Mouse (Mus musculus): ENCODE data around the gene Hsp90aa1. TPM values are rescaled to one million over a fixed set of nuclear protein-coding genes. Genes with fewer than 3 reads are reported as not detected.

Hsp90aa1 gene
- polyA plus RNA-seq, 1 experiment from 2014 or later = 1,417 TPM

GRCm38 (mm10) chr12:110681191-110681590, 21.3 kb downstream of the Hsp90aa1 start:
- no peak for ATAC-seq (ENCODE audit: low FRiP score, low read depth)
- WGBS = 56% methylated on average over 7 of the region's 7 CpGs

DNA sequence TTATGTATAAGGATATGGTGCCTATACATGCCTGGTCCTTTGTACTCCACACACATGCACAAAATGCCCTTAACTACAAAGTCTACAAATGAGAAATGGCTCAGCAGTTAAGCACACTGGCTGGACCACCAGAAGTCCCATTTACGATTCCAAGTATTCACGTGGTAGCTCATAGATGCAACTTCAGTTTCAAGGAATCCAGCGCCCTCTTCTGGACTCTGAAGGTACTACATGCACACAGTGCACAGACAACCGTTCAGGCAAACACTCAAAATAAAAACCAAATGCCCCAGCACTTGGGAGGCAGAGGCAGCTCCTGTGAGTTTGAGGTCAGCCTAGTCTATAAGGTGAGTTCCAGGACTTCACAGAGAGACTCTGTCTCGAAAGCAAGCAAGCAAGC, 28.3 kb downstream of the Hsp90aa1 start:
- Histone ChIP-seq H3K27ac (replicated peaks) (no peak overlapping the region), H3K36me3 (0 out of 2 replicates have a peak, but pooled peaks cover 5% of the 10 kb centered on the region), H3K4me3 (no peak overlapping the region), H3K4me1 (replicated peaks) (no peaks in the 10 kb centered on the region), H3K9ac (no peak overlapping the region), H3K4me2 (no peak overlapping the region), H3K27me3 (no peaks in the 10 kb centered on the region), H3K9me3 (no peaks in the 10 kb centered on the region)
- WGBS = 55% methylated on average over 5 of the region's 5 CpGs
- no peak for ATAC-seq (ENCODE audit: low FRiP score, low read depth)

More at GRCm38 (mm10) chr12:110681191-110681590, 21.3 kb downstream of the Hsp90aa1 start:
- no peak overlapping the region for H3K4me3 ChIP-seq
- no peaks in the 10 kb centered on the region for H3K9me3 ChIP-seq
- no peak overlapping the region for H3K9ac ChIP-seq
- H3K27me3 ChIP-seq = no peaks in the 10 kb centered on the region
- H3K4me1 ChIP-seq (replicated peaks) = no peaks in the 10 kb centered on the region
- H3K36me3 ChIP-seq = no peaks in the 10 kb centered on the region
- H3K27ac ChIP-seq (replicated peaks) = no peak overlapping the region
- H3K4me2 ChIP-seq = no peak overlapping the region

DNA sequence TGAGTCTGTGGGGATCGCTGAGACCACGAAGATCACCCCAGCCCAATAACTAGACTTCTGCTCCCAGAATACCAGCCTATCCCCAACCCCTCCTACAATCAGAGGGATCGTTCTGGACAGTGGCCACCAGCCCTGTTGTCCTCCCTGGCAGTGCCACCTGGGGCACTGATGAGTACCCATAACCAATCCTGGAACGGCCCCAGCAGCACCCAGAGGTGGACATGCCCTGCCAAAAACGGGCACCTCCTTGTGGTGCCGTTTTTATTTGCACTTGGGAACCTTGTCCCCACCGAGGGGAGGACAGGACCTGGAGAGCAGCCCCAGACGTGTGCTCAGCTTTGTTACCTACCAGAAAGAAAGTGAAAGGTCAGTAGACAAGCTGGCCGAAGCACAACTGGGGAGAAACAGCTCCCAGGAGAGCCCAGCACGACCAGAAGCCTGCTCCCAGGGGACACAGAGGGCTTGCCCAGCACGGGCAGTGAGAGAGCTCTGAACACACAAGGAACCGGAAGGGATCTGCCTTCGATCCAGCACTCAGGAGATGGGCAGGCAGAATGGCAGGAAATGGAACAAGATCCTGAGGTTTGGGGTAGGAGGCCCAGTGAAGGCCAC, 35.0 kb downstream of the Hsp90aa1 start:
- no peak for ATAC-seq (ENCODE audit: low FRiP score, low read depth)
- Histone ChIP-seq H3K9ac (no peak overlapping the region), H3K4me2 (no peak overlapping the region), H3K4me1 (replicated peaks) (no peaks in the 10 kb centered on the region), H3K4me3 (no peak overlapping the region), H3K27me3 (no peaks in the 10 kb centered on the region), H3K36me3 (peaks cover 70% of the 10 kb centered on the region), H3K27ac (replicated peaks) (no peak overlapping the region), H3K9me3 (no peaks in the 10 kb centered on the region)
- WGBS = 87% methylated on average over 13 of the region's 13 CpGs

GRCm38 (mm10) chr12:110661746-110662145, 40.8 kb downstream of the Hsp90aa1 start:
- 93% methylated on average over 14 of the region's 14 CpGs for WGBS
- peaks cover 98% of the 10 kb centered on the region for H3K36me3 ChIP-seq
- no peak for ATAC-seq (ENCODE audit: low FRiP score, low read depth)
- no peak overlapping the region for H3K4me2 ChIP-seq
- no peaks in the 10 kb centered on the region for H3K27me3 ChIP-seq
- no peak overlapping the region for H3K9ac ChIP-seq
- H3K4me1 ChIP-seq (replicated peaks) = no peaks in the 10 kb centered on the region
- no peak overlapping the region for H3K27ac ChIP-seq (replicated peaks)
- no peak overlapping the region for H3K4me3 ChIP-seq
- H3K9me3 ChIP-seq = no peaks in the 10 kb centered on the region

- peaks cover 93% of the 10 kb centered on the region for H3K36me3 ChIP-seq
- no peak overlapping the region for H3K4me3 ChIP-seq
- no peaks in the 10 kb centered on the region for H3K27me3 ChIP-seq
- no peaks in the 10 kb centered on the region for H3K4me1 ChIP-seq (replicated peaks)
- over 99% methylated on average over 17 of the region's 17 CpGs for WGBS
- H3K9me3 ChIP-seq = no peaks in the 10 kb centered on the region
- no peak overlapping the region for H3K9ac ChIP-seq
- ATAC-seq (ENCODE audit: low FRiP score, low read depth) = no peak
- no peak overlapping the region for H3K4me2 ChIP-seq
- no peak overlapping the region for H3K27ac ChIP-seq (replicated peaks)
These were observed 51.1 kb downstream of the Hsp90aa1 start for GRCm38 (mm10) chr12:110651464-110651863.

DNA sequence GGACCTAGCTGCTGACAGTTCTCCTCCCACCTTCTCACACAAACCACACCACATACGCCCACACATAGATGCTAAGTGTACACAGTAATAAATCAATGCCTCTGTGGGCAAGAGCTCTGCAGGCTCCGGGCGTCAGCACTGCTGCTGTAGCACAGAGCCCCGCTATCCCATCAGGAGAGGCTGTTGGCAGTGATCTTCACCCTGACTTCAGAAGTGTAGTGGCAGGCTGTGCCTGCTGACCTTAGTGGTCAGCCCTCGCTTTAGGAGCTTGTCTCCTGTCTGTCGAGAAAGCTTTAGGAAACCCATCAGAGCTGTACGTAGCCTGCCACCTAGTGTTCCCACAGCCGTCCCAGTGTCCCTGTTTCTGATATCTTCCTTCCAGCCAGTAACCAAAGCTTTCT, 52.3 kb downstream of the Hsp90aa1 start:
- Histone ChIP-seq H3K27me3 (no peaks in the 10 kb centered on the region), H3K4me3 (no peak overlapping the region), H3K4me1 (replicated peaks) (no peaks in the 10 kb centered on the region), H3K4me2 (no peak overlapping the region), H3K36me3 (peaks cover 93% of the 10 kb centered on the region), H3K9ac (no peak overlapping the region), H3K27ac (replicated peaks) (no peak overlapping the region), H3K9me3 (no peaks in the 10 kb centered on the region)
- 90% methylated on average over 8 of the region's 8 CpGs for WGBS
- ATAC-seq (ENCODE audit: low FRiP score, low read depth) = no peak

Small RNA genes within 50 kb of the gene (microRNA-seq; reads per million reads assigned to microRNA genes)
- gene Gm27299 = not detected

Other genes with a start within 250 kb of the Hsp90aa1 start
- 88.1 and 92.9 TPM in 2 replicates for gene Dync1h1, start 101.3 kb downstream of the Hsp90aa1 start, polyA plus RNA-seq (2015; fragmentation: Nextera tagmentation; extraction: Ambion mirVana)
- 0.43 and 0.49 TPM in 2 replicates for gene 1700001K19Rik, start 20.1 kb downstream of the Hsp90aa1 start, polyA plus RNA-seq (2015; fragmentation: Nextera tagmentation; extraction: Ambion mirVana)
- 24.4 and 25.0 TPM in 2 replicates for gene Wdr20, start 35.2 kb upstream of the Hsp90aa1 start, polyA plus RNA-seq (2015; fragmentation: Nextera tagmentation; extraction: Ambion mirVana)
- 14.0 and 16.0 TPM in 2 replicates for gene Mok, start 138.2 kb upstream of the Hsp90aa1 start, polyA plus RNA-seq (2015; fragmentation: Nextera tagmentation; extraction: Ambion mirVana)
- gene Zfp839, start 147.5 kb upstream of the Hsp90aa1 start, polyA plus RNA-seq (2015; fragmentation: Nextera tagmentation; extraction: Ambion mirVana) = 4.4 and 4.8 TPM in 2 replicates
- gene Cinp, start 186.4 kb upstream of the Hsp90aa1 start, polyA plus RNA-seq (2015; fragmentation: Nextera tagmentation; extraction: Ambion mirVana) = 83.6 and 85.1 TPM in 2 replicates
- gene Tecpr2, start 186.5 kb upstream of the Hsp90aa1 start, polyA plus RNA-seq (2015; fragmentation: Nextera tagmentation; extraction: Ambion mirVana) = 7.3 and 7.6 TPM in 2 replicates

All from hindbrain, embryonic 15.5 days (tissue).